Mouse (Mus musculus) left cerebral cortex, adult 18-20 months (tissue): Measurements from ENCODE around the gene Fgfr1op. TPM values are rescaled to one million over a fixed set of nuclear protein-coding genes. Genes with fewer than 3 reads are reported as not detected.
"Not testable (repeated sequence)": the region's sequence is repeated elsewhere in the genome, so short reads cannot be mapped to it uniquely, and the experiment has no call there.

ENCODE experiments used
- DNase-seq, 2 experiments: peaks; one replicate each; pipeline ENCODE4 v3.0.0; 2021 to 2022; ENCODE audit warnings: low spot score in 2 of 2, mixed read lengths in 1 of 2
- long read RNA-seq, 2 experiments: library from polyadenylated mRNA; stranded (forward); transcript quantifications; one replicate each; pipeline ENCODE4 v2.0.0; 2021
- total RNA-seq, 2 experiments: library from RNA; stranded (reverse); gene quantifications; 2 replicates each; pipeline ENCODE4 v1.2.3; 2021

The Fgfr1op gene
- total RNA-seq: 10 to 100 TPM; 17.9 to 18.5 TPM
- long read RNA-seq, experiment 1, transcript Fgfr1op-201 (12 exons, 3,077 nt): major isoform, 35 of 46 reads
- long read RNA-seq, experiment 1, partial matches to known transcripts: 2 of 46 reads
- long read RNA-seq, experiment 1, other reads (novel, unspliced or antisense): 9 of 46 reads
- long read RNA-seq, experiment 2, transcript Fgfr1op-201 (12 exons, 3,077 nt): major isoform, 19 of 28 reads
- long read RNA-seq, experiment 2, partial matches to known transcripts: 6 of 28 reads
- long read RNA-seq, experiment 2, other reads (novel, unspliced or antisense): 1 of 28 reads

DNA sequence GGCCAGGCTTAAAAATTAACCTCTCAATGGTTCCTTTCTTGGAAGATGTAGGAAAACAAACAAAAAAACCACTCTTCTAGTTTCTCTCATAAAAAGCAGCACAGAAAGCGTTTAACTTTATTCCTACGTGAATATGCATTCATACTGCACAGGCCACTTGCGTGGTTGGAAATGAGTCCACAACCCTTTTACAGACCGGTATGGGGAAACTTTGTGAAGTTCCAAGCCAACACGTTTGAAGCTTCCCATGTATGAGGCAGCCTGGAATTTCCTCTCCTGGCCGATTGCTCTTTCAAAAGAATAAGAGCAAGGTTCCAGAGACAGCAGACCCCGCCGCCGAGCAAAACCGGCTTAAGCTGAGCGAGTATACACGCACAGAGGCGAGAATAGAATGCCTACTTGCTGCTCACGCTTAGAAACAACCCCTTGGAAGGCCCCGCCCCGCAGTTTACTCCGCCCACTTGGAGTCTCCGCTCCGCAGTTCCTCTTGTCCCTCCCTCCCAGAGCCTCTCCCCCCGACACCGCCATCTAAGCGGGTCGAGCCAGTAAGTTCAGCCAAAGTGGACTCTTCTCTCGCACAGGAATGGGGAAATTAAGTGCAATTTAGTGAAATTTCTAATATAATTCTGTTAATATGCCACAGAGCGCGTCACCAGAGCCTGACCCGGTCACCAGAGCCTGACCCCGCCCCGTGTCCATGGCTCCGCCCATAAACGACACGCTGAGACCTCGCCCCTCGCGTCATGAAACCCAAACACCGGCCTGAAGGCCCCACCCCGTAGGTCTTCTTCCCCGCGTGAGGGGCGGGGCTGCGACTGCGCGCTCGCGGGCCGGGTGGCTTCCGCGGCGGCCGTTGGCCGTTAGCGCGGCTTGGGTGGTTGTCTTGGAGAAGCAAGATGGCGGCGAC is at the start of gene Fgfr1op:
Fgfr1op (plus strand) TSS at position 801 of the 907 bp plus-strand sequence.
- peak in 1 of 2 experiments; percentile 66 for DNase-seq

GRCm38 (mm10) chr17:8116378-8116777 is 48.9 kb upstream of the Fgfr1op start:
- DNase-seq: not testable (repeated sequence)

DNA sequence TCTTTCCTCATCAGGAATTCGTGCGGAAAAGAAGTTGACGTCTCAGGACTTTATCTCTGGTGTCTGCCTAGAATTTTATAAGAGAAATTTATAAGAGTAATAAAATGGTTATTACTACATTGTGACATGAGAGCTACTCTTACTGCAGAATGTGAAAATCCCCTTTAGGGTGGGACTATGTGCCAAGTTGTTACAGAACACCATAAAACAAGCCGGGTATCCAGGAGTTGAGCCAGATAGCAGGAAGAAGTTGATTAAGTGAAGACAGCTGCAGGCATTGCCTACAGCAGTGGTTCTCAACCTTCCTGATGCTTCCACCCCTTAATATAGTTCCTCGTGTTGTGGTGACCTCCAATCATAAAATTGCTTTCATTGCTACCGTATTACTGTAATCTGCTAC is 48.4 kb upstream of the Fgfr1op start:
- DNase-seq: not testable (repeated sequence)

DNA sequence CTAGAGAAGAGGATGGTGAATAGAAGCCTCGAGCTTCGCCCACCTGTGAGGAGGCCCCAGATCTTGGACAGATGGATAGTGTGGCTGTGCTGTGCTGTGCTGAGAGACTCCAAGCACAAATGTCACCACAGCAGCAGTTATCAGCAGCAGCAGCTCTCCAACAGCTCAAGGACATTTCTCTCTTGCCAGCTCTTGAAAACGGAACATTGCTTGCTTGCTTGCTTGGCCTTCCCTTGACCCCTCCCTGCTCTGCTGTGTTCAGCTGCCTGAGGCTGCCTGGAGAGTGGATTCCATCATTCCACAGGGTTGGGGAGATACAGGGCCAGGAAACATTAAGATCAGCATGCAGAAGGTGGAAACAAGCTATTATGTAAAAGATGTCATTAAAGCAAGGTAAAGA is 42.3 kb upstream of the Fgfr1op start:
- DNase-seq: not testable (repeated sequence)

- not testable (repeated sequence) for DNase-seq
Observed at GRCm38 (mm10) chr17:8124586-8124985, 40.7 kb upstream of the Fgfr1op start.

- not testable (repeated sequence) for DNase-seq
Observed at GRCm38 (mm10) chr17:8128326-8128993, 36.8 kb upstream of the Fgfr1op start.

DNA sequence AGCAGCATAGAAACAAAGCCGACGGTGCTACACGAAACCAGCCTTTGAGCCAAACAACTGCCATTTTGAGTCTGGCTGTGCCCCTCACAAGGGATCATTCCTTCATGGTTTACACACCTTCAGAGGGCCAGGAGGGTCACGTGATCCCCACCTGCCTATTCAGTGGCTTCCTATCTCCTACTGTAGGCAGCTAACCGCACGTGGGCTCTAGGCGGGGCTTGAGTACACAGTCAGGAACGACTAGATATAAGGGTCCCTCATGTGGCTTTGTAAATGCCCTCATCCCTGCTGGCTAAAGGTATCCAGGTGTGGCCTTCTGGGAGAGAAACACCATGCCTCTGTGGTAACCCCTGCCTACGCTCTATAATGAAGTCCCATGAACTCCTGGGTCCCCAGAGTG is 35.7 kb upstream of the Fgfr1op start:
- DNase-seq: not testable (repeated sequence)

GRCm38 (mm10) chr17:8130849-8131248 is 34.5 kb upstream of the Fgfr1op start:
- not testable (repeated sequence) for DNase-seq

- not testable (repeated sequence) for DNase-seq
Observed at GRCm38 (mm10) chr17:8138116-8138515, 27.2 kb upstream of the Fgfr1op start.

GRCm38 (mm10) chr17:8140210-8140609 is 25.1 kb upstream of the Fgfr1op start:
- not testable (repeated sequence) for DNase-seq

- DNase-seq: not testable (repeated sequence)
Observed at GRCm38 (mm10) chr17:8143802-8144673, 21.3 kb upstream of the Fgfr1op start.

- not testable (repeated sequence) for DNase-seq
Observed at GRCm38 (mm10) chr17:8146931-8147330, 18.4 kb upstream of the Fgfr1op start.

DNA sequence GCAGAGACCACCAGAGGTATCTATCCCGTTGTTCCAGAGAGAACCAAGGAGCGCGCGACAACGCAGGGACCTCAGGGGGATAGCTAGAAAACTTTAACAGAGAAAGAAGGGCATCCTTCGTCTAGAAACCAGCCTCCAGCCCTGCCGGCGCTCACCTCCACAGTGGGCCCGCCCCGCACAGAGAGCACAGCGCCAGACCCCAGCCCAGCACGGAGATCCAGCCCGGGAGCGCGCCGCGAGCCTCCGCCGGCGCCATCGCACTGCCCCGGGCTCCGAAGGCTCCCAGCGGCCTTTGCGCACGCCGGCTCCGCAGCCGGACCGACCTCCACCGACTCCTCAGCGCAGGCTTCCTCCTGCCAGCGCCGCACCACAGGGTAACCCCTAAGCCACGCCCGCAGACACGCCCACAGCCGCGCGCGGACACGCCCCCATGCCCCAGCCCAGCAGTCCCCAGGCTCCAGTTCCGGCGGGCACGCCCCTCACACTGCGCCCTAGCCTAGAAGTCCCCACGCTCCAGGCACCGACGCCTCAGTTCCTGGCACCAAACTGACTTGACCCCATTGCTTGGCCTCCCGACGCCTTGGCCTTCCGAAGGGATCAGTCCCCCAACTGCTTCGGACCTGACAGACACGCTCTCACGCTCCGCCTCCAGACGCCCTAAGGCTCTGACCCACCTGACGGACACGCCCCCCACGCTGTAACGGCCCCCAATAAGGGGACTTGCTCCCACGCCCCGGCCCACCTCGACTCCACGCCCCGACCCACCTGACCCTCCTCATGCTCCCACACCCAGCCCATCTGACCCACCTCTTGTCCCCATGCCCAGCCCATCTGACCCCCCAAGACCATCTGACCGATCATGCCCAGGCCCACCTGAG is 17.6 kb upstream of the Fgfr1op start, which contains the start of the genes Gm49673 and Rnaset2a:
Gm49673 (minus strand) TSS at position 350 of the 878 bp plus-strand sequence.
Rnaset2a (minus strand) TSS at position 659 of the 878 bp plus-strand sequence.
- not testable (repeated sequence) for DNase-seq

GRCm38 (mm10) chr17:8155010-8155409 is 10.3 kb upstream of the Fgfr1op start:
- DNase-seq: not testable (repeated sequence)

DNA sequence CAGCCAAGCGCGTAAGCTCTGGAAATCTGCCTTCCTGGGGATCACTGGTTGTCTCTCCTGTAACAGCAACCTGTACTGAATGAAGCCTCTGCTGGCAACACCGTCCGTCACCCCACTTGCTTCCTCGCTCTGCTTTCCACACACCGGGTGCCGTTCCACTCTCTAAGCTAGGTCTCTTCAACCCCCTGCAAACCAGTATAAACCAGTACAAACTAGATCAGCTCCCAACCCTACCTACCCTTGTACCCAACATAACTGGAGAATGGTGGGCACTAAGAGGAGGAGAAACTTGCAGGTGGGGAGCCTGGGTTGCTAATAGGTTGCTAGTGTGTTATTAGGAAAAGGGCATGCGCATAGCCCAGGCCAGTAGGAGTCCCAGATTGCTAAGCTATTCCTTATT is 9.3 kb upstream of the Fgfr1op start:
- DNase-seq: not testable (repeated sequence)

DNA sequence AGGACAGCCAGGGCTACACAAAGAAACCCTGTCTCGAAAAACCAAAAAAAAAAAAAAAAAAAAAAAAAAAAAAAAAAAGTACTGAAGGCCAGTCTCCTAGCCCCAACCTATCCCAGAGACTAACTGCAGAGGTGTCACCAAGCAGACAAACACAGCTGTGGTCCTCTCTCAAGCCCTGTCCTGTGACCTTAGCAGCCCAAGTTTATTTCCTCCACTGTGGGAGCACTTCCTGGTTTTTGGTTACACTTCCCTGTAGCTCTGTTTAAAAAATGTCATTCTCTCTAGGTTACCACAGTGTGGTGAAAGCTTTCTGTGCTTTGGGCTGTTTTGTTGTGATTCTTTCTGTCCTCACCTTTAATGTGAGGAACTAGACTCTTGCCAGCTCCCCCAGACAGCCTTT is 6.7 kb upstream of the Fgfr1op start:
- not testable (repeated sequence) for DNase-seq

DNA sequence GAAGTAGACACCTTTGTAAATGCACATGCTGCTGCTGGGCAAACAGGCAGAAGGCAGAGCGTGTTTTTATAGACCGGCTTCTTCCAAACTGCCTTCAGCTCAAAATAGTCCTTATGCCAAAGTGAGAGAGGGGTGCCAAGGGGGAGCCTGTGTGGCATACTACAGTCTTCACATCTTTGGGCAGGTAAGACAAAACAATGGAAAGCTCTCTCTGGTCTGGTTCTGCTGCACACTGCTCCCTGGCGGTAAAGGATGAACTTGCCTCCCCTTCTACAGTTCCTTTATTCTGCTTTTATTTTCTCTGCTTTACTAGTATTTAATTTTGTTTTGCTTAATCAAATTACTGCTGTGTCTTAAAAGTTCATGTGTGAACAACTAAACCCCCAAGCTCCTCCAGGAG is 4.3 kb upstream of the Fgfr1op start:
- peak; percentile 47 to 49 for DNase-seq

GRCm38 (mm10) chr17:8165608-8165945 is 276 bp downstream of the Fgfr1op start:
- peak in 1 of 2 experiments; percentile 43 for DNase-seq

DNA sequence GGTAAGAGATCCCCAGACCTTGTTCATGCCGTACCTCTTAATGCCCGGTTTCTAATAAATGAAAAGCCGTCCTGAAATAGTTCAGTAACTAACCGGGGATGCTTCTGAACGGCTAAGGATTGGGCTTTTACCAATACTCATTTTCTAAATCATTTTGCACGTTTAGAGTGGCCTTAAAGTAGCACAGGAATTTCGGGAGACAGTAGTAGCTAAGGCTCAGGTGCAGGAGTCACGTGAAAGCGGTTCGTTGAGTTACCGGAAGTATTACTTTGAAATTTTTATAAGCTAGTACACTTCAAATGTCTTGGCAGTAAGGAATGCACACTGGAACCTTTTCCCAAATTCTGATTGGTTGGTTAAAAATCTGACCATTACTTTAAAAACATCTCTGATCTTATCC is 676 bp downstream of the Fgfr1op start:
- DNase-seq: not testable (repeated sequence)
